Mouse (Mus musculus) embryonic facial prominence, embryonic 12.5 days (tissue): Measurements from ENCODE around the gene Susd1. TPM values are rescaled to one million over a fixed set of nuclear protein-coding genes. Genes with fewer than 3 reads are reported as not detected.

ENCODE experiments used
- ATAC-seq: fragments of 200-750 bp; cut with Nextera tagmentation; 2 replicates; pipeline ENCODE4 v1.8.0; 2017; ENCODE audit not compliant: insufficient number of reproducible peaks, insufficient read depth, low FRiP score, low TSS enrichment
- H3K27ac ChIP-seq: fragments of 300-500 bp; sonication (generic); 2 replicates; pipeline ENCODE4 v1.5.1; 2016; ENCODE audit warnings: mild to moderate bottlenecking
- H3K27me3 ChIP-seq: fragments of 300-500 bp; sonication (generic); 2 replicates; pipeline ENCODE4 v1.6.1; 2016; ENCODE audit warnings: mild to moderate bottlenecking, moderate library complexity
- H3K36me3 ChIP-seq: fragments of 300-500 bp; sonication (generic); 2 replicates; pipeline ENCODE4 v1.6.1; 2016; ENCODE audit warnings: mild to moderate bottlenecking
- H3K4me1 ChIP-seq: fragments of 300-500 bp; sonication (generic); 2 replicates; pipeline ENCODE4 v1.6.1; 2016
- H3K4me2 ChIP-seq: fragments of 300-500 bp; sonication (generic); replicated peaks from 2 replicates; pipeline ENCODE4 v1.6.1; 2016; ENCODE audit warnings: mild to moderate bottlenecking, moderate library complexity
- H3K4me3 ChIP-seq: fragments of 300-500 bp; sonication (generic); 2 replicates; pipeline ENCODE4 v1.5.1; 2016; ENCODE audit warnings: mild to moderate bottlenecking
- H3K9ac ChIP-seq: fragments of 300-500 bp; sonication (generic); 2 replicates; pipeline ENCODE4 v1.6.1; 2016; ENCODE audit warnings: mild to moderate bottlenecking, moderate library complexity
- H3K9me3 ChIP-seq: fragments of 300-500 bp; sonication (generic); 2 replicates; pipeline ENCODE4 v1.6.1; 2016; ENCODE audit warnings: mild to moderate bottlenecking, moderate library complexity
- WGBS: fragments of 180-500 bp; shearing (Covaris S2); methylation state at CpG from one replicate; pipeline ENCODE4 v1.1.7; 2016; 5-methylcytosine and 5-hydroxymethylcytosine counted together
- polyA plus RNA-seq: library from polyadenylated mRNA; unstranded; fragments of >200 nt; fragmentation: Nextera tagmentation; extraction: Ambion mirVana; gene quantifications from 2 replicates; pipeline ENCODE4 v1.2.1, GENCODE M21; 2016

The Susd1 gene
- polyA plus RNA-seq, 1 experiment from 2014 or later, result 1.9 TPM

GRCm38 (mm10) chr4:59378631-59379030 lies 59.8 kb downstream of the Susd1 start:
- no peaks in the 10 kb centered on the region for H3K36me3 ChIP-seq
- H3K9me3 ChIP-seq, result no peaks in the 10 kb centered on the region
- no peak overlapping the region for H3K27ac ChIP-seq
- no peak for ATAC-seq
- H3K27me3 ChIP-seq, result no peaks in the 10 kb centered on the region
- peaks cover 6% of the 10 kb centered on the region; the same call in 1 of the 2 replicates for H3K4me1 ChIP-seq
- no peak overlapping the region for H3K4me2 ChIP-seq
- no peak overlapping the region for H3K4me3 ChIP-seq
- no peak overlapping the region for H3K9ac ChIP-seq
- WGBS, result 76% methylated on average over 4 of the region's 4 CpGs

- H3K4me2 ChIP-seq, result no peak overlapping the region
- no peak for ATAC-seq
Observed at GRCm38 (mm10) chr4:59374271-59374938, 64.0 kb downstream of the Susd1 start.

DNA sequence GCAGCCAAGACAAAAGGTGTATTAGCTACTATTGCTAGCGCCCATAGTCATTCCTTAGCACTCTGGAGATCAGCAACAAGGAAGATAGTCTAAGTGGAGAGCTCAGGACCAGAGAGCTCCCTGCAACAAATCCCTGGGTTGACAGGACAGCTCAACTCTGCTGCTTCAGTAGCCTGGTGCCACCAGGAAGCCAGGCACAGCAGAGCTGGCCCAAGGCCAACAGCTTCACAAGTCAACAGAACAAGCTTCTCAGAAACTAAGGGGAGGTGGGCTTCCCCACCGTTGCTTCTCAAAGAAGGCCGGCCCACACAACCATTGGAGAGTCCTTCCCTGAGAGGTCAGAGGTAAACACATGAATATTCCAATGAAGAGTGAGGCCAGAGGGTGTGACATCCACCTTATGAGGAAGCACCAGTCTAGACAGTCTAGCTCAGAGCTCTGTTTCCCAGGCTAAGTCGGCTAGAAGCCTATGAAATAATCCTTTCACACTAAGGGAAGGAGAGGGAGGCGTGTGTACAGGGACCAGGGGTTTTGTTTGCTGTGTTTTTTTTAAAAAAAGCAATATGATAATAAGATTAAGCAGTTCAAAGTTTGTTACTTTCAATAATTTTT lies 65.8 kb downstream of the Susd1 start:
- WGBS, result 62% methylated on average over 5 of the region's 5 CpGs

More at GRCm38 (mm10) chr4:59374271-59374938, 64.0 kb downstream of the Susd1 start:
- peaks cover 6% of the 10 kb centered on the region; the same call in 1 of the 2 replicates for H3K4me1 ChIP-seq
- no peaks in the 10 kb centered on the region for H3K27me3 ChIP-seq
- no peak overlapping the region for H3K9ac ChIP-seq
- WGBS, result 63% methylated on average over 10 of the region's 10 CpGs
- H3K36me3 ChIP-seq, result no peaks in the 10 kb centered on the region
- no peaks in the 10 kb centered on the region for H3K9me3 ChIP-seq
- no peak overlapping the region for H3K4me3 ChIP-seq
- 0 out of 2 replicates have a peak overlapping the region, but pooled peaks have one; percentile 50 for H3K27ac ChIP-seq

GRCm38 (mm10) chr4:59371910-59372309 lies 66.5 kb downstream of the Susd1 start:
- Histone ChIP-seq H3K27ac (no peak overlapping the region), H3K9ac (no peak overlapping the region), H3K9me3 (no peaks in the 10 kb centered on the region), H3K27me3 (no peaks in the 10 kb centered on the region), H3K4me1 (peaks cover 6% of the 10 kb centered on the region; the same call in 1 of the 2 replicates), H3K36me3 (no peaks in the 10 kb centered on the region), H3K4me2 (no peak overlapping the region), H3K4me3 (no peak overlapping the region)
- ATAC-seq, result no peak
- WGBS, result 91% methylated on average over 5 of the region's 5 CpGs

More for the DNA sequence above, 65.8 kb downstream of the Susd1 start:
- no peak for ATAC-seq
- Histone ChIP-seq H3K27ac (no peak overlapping the region), H3K9ac (no peak overlapping the region), H3K9me3 (no peaks in the 10 kb centered on the region), H3K4me3 (no peak overlapping the region), H3K4me2 (no peak overlapping the region), H3K27me3 (no peaks in the 10 kb centered on the region), H3K36me3 (no peaks in the 10 kb centered on the region), H3K4me1 (peaks cover 6% of the 10 kb centered on the region; the same call in 1 of the 2 replicates)

GRCm38 (mm10) chr4:59369941-59370340 lies 68.5 kb downstream of the Susd1 start:
- Histone ChIP-seq H3K4me3 (no peak overlapping the region), H3K4me1 (0 out of 2 replicates have a peak, but pooled peaks cover 4% of the 10 kb centered on the region), H3K9me3 (no peaks in the 10 kb centered on the region), H3K27me3 (no peaks in the 10 kb centered on the region), H3K9ac (no peak overlapping the region), H3K4me2 (no peak overlapping the region), H3K27ac (no peak overlapping the region), H3K36me3 (no peaks in the 10 kb centered on the region)
- 90% methylated on average over 2 of the region's 2 CpGs for WGBS
- no peak for ATAC-seq

DNA sequence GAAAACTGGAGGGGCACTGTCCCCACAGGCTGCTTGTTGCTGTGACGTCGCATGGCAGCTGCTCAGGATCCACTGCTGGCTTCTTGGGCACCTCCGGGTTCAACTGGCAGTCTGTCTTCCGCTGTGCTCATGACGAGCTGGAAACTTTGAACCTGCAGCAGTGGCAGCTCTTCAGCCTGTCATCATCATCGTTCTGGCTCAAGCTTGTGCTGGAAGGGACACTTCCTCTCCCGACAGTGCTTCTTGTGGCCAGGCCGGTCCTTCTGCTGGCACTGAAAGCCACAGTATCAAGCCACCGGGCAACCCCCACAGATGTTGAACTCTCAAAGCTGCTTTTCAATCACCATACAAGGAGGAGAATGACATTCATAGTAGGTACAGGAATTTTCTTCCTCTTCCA lies 70.3 kb downstream of the Susd1 start:
- no peak overlapping the region for H3K4me3 ChIP-seq
- 83% methylated on average over 9 of the region's 9 CpGs for WGBS
- no peak for ATAC-seq

GRCm38 (mm10) chr4:59366206-59366605 lies 72.2 kb downstream of the Susd1 start:
- Histone ChIP-seq H3K27ac (no peak overlapping the region), H3K4me2 (no peak overlapping the region), H3K36me3 (no peaks in the 10 kb centered on the region), H3K4me1 (peaks cover 10% of the 10 kb centered on the region; the same call in 1 of the 2 replicates), H3K9ac (no peak overlapping the region), H3K9me3 (no peaks in the 10 kb centered on the region), H3K27me3 (no peaks in the 10 kb centered on the region), H3K4me3 (no peak overlapping the region)
- ATAC-seq, result no peak
- WGBS, result 89% methylated on average over 9 of the region's 9 CpGs

More for the DNA sequence above, 70.3 kb downstream of the Susd1 start:
- H3K9ac ChIP-seq, result no peak overlapping the region
- no peak overlapping the region for H3K27ac ChIP-seq
- H3K27me3 ChIP-seq, result no peaks in the 10 kb centered on the region
- H3K4me2 ChIP-seq, result no peak overlapping the region
- no peaks in the 10 kb centered on the region for H3K9me3 ChIP-seq
- H3K4me1 ChIP-seq, result peaks cover 10% of the 10 kb centered on the region; the same call in 1 of the 2 replicates
- H3K36me3 ChIP-seq, result no peaks in the 10 kb centered on the region

GRCm38 (mm10) chr4:59365571-59365970 lies 72.9 kb downstream of the Susd1 start:
- no peak for ATAC-seq
- 92% methylated on average over 12 of the region's 12 CpGs for WGBS
- no peak overlapping the region for H3K9ac ChIP-seq

GRCm38 (mm10) chr4:59364229-59365173 lies 73.9 kb downstream of the Susd1 start:
- H3K27ac ChIP-seq, result no peak overlapping the region
- no peak overlapping the region for H3K9ac ChIP-seq
- H3K4me2 ChIP-seq, result no peak overlapping the region
- no peak overlapping the region for H3K4me3 ChIP-seq
- H3K4me1 ChIP-seq, result peaks cover 10% of the 10 kb centered on the region; the same call in 1 of the 2 replicates
- no peak for ATAC-seq
- no peaks in the 10 kb centered on the region for H3K9me3 ChIP-seq
- 77% methylated on average over 10 of the region's 10 CpGs for WGBS
- H3K27me3 ChIP-seq, result no peaks in the 10 kb centered on the region
- H3K36me3 ChIP-seq, result no peaks in the 10 kb centered on the region

More at GRCm38 (mm10) chr4:59365571-59365970, 72.9 kb downstream of the Susd1 start:
- Histone ChIP-seq H3K36me3 (no peaks in the 10 kb centered on the region), H3K9me3 (no peaks in the 10 kb centered on the region), H3K27me3 (no peaks in the 10 kb centered on the region), H3K4me1 (peaks cover 10% of the 10 kb centered on the region; the same call in 1 of the 2 replicates), H3K4me2 (no peak overlapping the region), H3K4me3 (no peak overlapping the region), H3K27ac (no peak overlapping the region)

- no peak overlapping the region for H3K4me2 ChIP-seq
- no peak for ATAC-seq
- no peak overlapping the region for H3K4me3 ChIP-seq
- H3K27ac ChIP-seq, result no peak overlapping the region
- H3K27me3 ChIP-seq, result no peaks in the 10 kb centered on the region
- no peaks in the 10 kb centered on the region for H3K36me3 ChIP-seq
- H3K9ac ChIP-seq, result no peak overlapping the region
- H3K9me3 ChIP-seq, result no peaks in the 10 kb centered on the region
- 46% methylated on average over 9 of the region's 9 CpGs for WGBS
- peaks cover 10% of the 10 kb centered on the region; the same call in 1 of the 2 replicates for H3K4me1 ChIP-seq
Observed at GRCm38 (mm10) chr4:59363041-59363440, 75.4 kb downstream of the Susd1 start.

DNA sequence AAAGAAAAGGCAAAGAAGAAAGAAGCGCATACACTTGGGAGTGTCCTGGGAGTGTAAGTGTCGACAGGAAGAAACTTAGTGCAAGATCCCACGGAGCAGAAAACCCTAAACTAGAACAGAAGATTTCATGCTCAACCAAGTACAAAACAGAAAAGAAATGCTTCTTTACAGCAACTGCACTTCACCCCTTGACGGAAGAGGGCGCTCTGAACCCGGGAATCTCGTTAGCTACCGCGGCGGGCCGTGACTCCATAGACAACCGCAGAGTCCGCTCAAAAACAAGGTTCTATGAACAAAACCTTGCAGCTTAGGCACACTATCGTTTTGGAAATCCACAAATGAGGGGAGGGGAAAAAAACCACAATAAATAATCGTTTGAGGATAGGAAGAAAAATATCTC lies 77.7 kb downstream of the Susd1 start:
- Histone ChIP-seq H3K9ac (0 out of 2 replicates have a peak overlapping the region, but pooled peaks have one; percentile 19), H3K36me3 (no peaks in the 10 kb centered on the region), H3K27ac (no peak overlapping the region), H3K9me3 (no peaks in the 10 kb centered on the region), H3K27me3 (no peaks in the 10 kb centered on the region), H3K4me1 (peaks cover 10% of the 10 kb centered on the region; the same call in 1 of the 2 replicates), H3K4me3 (no peak overlapping the region), H3K4me2 (peak overlapping the region; percentile 11; the same call in 1 of the 2 replicates)
- no peak for ATAC-seq
- WGBS, result 5% methylated on average over 15 of the region's 15 CpGs
